Mouse (Mus musculus) myocyte (in vitro differentiated cells): Measurements from ENCODE around the gene Nbas.

Experiments
- E2F4 ChIP-seq: IDR thresholded peaks from one replicate; pipeline ENCODE4 v1.6.1; 2011; ENCODE audit warnings: mild to moderate bottlenecking, control low read depth, moderate library complexity; ENCODE audit not compliant: insufficient read depth
- MAX ChIP-seq: IDR thresholded peaks from one replicate; pipeline ENCODE4 v1.6.1; 2011; ENCODE audit warnings: low read depth, mild to moderate bottlenecking, control low read depth
- MYOG ChIP-seq, 3 experiments: IDR thresholded peaks; one replicate each; pipeline ENCODE4 v1.6.1; 2011; ENCODE audit warnings: control low read depth in 2 of 3, low read depth in 2 of 3, mild to moderate bottlenecking in 2 of 3; ENCODE audit not compliant: insufficient read length in 2 of 3, control insufficient read depth in 1 of 3, insufficient read depth in 1 of 3
- POLR2A ChIP-seq: IDR thresholded peaks from one replicate; pipeline ENCODE4 v1.6.1; 2011; ENCODE audit warnings: low read depth, mild to moderate bottlenecking, control low read depth, moderate library complexity; ENCODE audit not compliant: insufficient read length
- POLR2AphosphoS2 ChIP-seq: IDR thresholded peaks from one replicate; pipeline ENCODE4 v1.6.1; 2011; ENCODE audit warnings: low read depth, control low read depth; ENCODE audit not compliant: insufficient read length
- USF1 ChIP-seq: IDR thresholded peaks from one replicate; pipeline ENCODE4 v1.6.1; 2011; ENCODE audit warnings: low read depth, mild to moderate bottlenecking, control low read depth, moderate library complexity

- no peak for TF ChIP-seq POLR2A
- TF ChIP-seq POLR2AphosphoS2 = no peak
- TF ChIP-seq MYOG (IDR thresholded peaks at IDR 0.05; ENCODE audit: control insufficient read depth in 1 of 3, insufficient read depth in 1 of 3, insufficient read length in 2 of 3, low read depth in 2 of 3) = no peak
- no peak for TF ChIP-seq MAX
- no peak for TF ChIP-seq USF1
- TF ChIP-seq E2F4 = no peak
These were observed 338.1 kb downstream of the Nbas start for GRCm38 (mm10) chr12:13607021-13607420.
